Mouse (Mus musculus) heart, embryonic 11.5 days (tissue): ENCODE results near the gene Extl1. TPM values are rescaled to one million over a fixed set of nuclear protein-coding genes. Genes with fewer than 3 reads are reported as not detected.

ENCODE experiments used
- ATAC-seq: fragments of 200-750 bp; cut with Nextera tagmentation; replicated peaks from 2 replicates; pipeline ENCODE4 v1.8.0; 2017; ENCODE audit warnings: moderate library complexity; ENCODE audit not compliant: insufficient number of reproducible peaks, low FRiP score, low TSS enrichment
- H3K27ac ChIP-seq: fragments of 300-500 bp; sonication (generic); 2 replicates; pipeline ENCODE4 v1.5.1; 2014; ENCODE audit warnings: mild to moderate bottlenecking, low read depth, low read length
- H3K27me3 ChIP-seq: fragments of 300-500 bp; sonication (generic); 2 replicates; pipeline ENCODE4 v1.6.1; 2014; ENCODE audit warnings: mild to moderate bottlenecking, low read length, mixed read lengths; ENCODE audit not compliant: control insufficient read depth, insufficient read depth
- H3K36me3 ChIP-seq: fragments of 300-500 bp; sonication (generic); 2 replicates; pipeline ENCODE4 v1.6.1; 2014; ENCODE audit warnings: mild to moderate bottlenecking, low read length, moderate library complexity, mixed read lengths; ENCODE audit not compliant: control insufficient read depth, insufficient read depth
- H3K4me1 ChIP-seq: fragments of 300-500 bp; sonication (generic); 2 replicates; pipeline ENCODE4 v1.6.1; 2014; ENCODE audit warnings: low read length; ENCODE audit not compliant: control insufficient read depth, insufficient read depth
- H3K4me2 ChIP-seq: fragments of 300-500 bp; sonication (generic); 2 replicates; pipeline ENCODE4 v1.6.1; 2014; ENCODE audit warnings: mild to moderate bottlenecking, moderate library complexity
- H3K4me3 ChIP-seq: fragments of 300-500 bp; sonication (generic); 2 replicates; pipeline ENCODE4 v1.5.1; 2014; ENCODE audit warnings: low read depth, low read length
- H3K9ac ChIP-seq: fragments of 300-500 bp; sonication (generic); 2 replicates; pipeline ENCODE4 v1.6.1; 2014; ENCODE audit warnings: mild to moderate bottlenecking, low read depth, low read length, moderate library complexity
- H3K9me3 ChIP-seq: fragments of 300-500 bp; sonication (generic); replicated peaks from 2 replicates; pipeline ENCODE4 v1.6.1; 2016; ENCODE audit warnings: low read length; ENCODE audit not compliant: control insufficient read depth
- WGBS: fragments of 180-500 bp; shearing (Covaris S2); extraction: QIAGEN DNeasy Blood & Tissue Kit; methylation state at CpG from one replicate; pipeline ENCODE4 v1.1.7; 2014; ENCODE audit not compliant: insufficient replicate concordance; 5-methylcytosine and 5-hydroxymethylcytosine counted together
- polyA plus RNA-seq: library from polyadenylated mRNA; unstranded; fragments of >200 nt; fragmentation: Nextera tagmentation; extraction: Ambion mirVana; gene quantifications from 2 replicates; pipeline ENCODE4 v1.2.1, GENCODE M21; 2014

The Extl1 gene
- polyA plus RNA-seq, 1 experiment from 2014 or later: 2.0 TPM

DNA sequence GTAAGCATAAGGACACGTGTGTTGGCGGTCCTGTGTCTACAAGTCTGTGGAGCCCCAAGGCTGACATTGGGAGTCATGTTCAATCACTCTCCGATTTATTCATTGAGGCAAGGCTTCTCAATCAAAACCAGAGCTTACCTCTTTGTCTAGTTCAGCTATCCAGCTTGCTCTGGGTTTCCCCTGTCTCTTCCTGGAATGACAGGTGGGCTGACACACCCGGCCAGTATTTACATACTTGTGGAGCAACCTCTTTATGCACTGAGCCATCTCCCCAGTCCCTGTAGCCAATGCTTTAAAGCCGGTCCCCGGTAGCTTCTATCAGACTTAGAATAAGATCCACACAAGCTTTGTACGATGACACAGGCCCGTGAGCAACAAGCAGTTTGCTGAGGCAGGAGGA lies 4.1 kb downstream of the Extl1 start:
- H3K9me3 ChIP-seq: no peaks in the 10 kb centered on the region
- no peak overlapping the region for H3K9ac ChIP-seq
- no peak overlapping the region for H3K4me2 ChIP-seq
- no peak for ATAC-seq
- 82% methylated on average over 8 of the region's 8 CpGs for WGBS
- H3K36me3 ChIP-seq: no peaks in the 10 kb centered on the region
- no peaks in the 10 kb centered on the region for H3K27me3 ChIP-seq
- no peak overlapping the region for H3K4me3 ChIP-seq
- H3K27ac ChIP-seq: no peak overlapping the region
- H3K4me1 ChIP-seq: peaks cover 9% of the 10 kb centered on the region

GRCm38 (mm10) chr4:134378089-134378615 lies 5.5 kb downstream of the Extl1 start:
- no peak overlapping the region for H3K27ac ChIP-seq
- H3K4me2 ChIP-seq: no peak overlapping the region
- no peak overlapping the region for H3K9ac ChIP-seq

DNA sequence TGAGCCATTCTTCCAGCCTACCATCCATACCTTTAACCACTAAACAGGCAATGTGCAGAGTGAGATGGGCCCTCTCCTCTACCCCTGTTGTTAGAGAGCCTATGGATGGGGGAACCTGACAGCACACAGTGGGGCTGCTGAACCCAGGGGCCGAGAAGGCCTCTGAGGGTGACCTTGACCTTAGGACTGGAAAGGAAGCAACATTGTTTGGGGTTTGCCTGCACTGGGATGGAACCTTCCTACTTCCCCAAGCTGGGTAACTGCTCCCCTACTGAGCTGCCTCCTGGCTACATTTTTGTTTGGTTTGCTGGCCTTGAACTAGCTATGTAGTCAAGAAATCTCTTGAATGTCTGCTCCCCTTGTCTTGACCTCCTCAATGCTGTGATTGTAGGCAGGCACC lies 9.3 kb downstream of the Extl1 start:
- Histone ChIP-seq H3K36me3 (no peaks in the 10 kb centered on the region), H3K9ac (no peak overlapping the region), H3K27me3 (peaks cover 27% of the 10 kb centered on the region), H3K4me3 (no peak overlapping the region), H3K9me3 (no peaks in the 10 kb centered on the region), H3K27ac (no peak overlapping the region), H3K4me2 (no peak overlapping the region), H3K4me1 (peaks cover 25% of the 10 kb centered on the region)
- ATAC-seq: no peak
- 61% methylated on average over 1 of the region's 1 CpGs for WGBS

More at GRCm38 (mm10) chr4:134378089-134378615, 5.5 kb downstream of the Extl1 start:
- peaks cover 4% of the 10 kb centered on the region; the same call in 1 of the 2 replicates for H3K27me3 ChIP-seq
- WGBS: 30% methylated on average over 10 of the region's 10 CpGs
- H3K4me1 ChIP-seq: peaks cover 9% of the 10 kb centered on the region
- no peaks in the 10 kb centered on the region for H3K36me3 ChIP-seq
- ATAC-seq: no peak
- no peak overlapping the region for H3K4me3 ChIP-seq
- H3K9me3 ChIP-seq: no peaks in the 10 kb centered on the region

DNA sequence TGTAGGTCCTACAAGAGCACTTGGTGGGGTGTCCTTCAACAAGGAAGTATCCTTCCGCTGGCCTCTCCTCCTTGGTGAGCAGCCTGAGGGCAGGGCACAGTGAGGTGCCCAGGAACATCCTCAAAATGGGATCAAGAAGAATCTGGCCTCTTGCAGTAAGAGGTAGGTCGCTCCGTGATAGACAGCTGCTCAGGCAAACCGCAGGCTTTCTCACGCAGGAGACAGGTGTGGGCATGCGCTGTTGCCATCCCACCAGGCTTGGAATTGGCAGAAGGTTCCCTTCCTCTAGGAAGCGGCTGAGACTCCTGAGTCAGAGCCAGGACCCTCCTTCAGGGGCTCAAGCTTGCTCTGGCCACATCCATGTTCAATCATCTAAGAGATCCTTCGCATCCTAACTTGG lies 10.4 kb downstream of the Extl1 start:
- ATAC-seq: no peak
- WGBS: 70% methylated on average over 8 of the region's 8 CpGs

GRCm38 (mm10) chr4:134372294-134372747 lies 11.3 kb downstream of the Extl1 start:
- peak; percentile 47; the same call in 1 of the 2 replicates for ATAC-seq
- H3K27me3 ChIP-seq: peaks cover 29% of the 10 kb centered on the region
- no peaks in the 10 kb centered on the region for H3K36me3 ChIP-seq
- H3K9me3 ChIP-seq: no peaks in the 10 kb centered on the region
- H3K9ac ChIP-seq: 0 out of 2 replicates have a peak overlapping the region, but pooled peaks have one; percentile 39
- peaks cover 16% of the 10 kb centered on the region for H3K4me1 ChIP-seq
- no peak overlapping the region for H3K27ac ChIP-seq
- WGBS: under 1% methylated on average over 16 of the region's 16 CpGs
- peak overlapping the region; percentile 58 for H3K4me3 ChIP-seq
- H3K4me2 ChIP-seq: peak overlapping the region; percentile 95

More for the DNA sequence above, 10.4 kb downstream of the Extl1 start:
- H3K4me2 ChIP-seq: no peak overlapping the region
- no peak overlapping the region for H3K27ac ChIP-seq
- H3K27me3 ChIP-seq: peaks cover 27% of the 10 kb centered on the region
- no peaks in the 10 kb centered on the region for H3K9me3 ChIP-seq
- peaks cover 19% of the 10 kb centered on the region for H3K4me1 ChIP-seq
- H3K4me3 ChIP-seq: no peak overlapping the region
- H3K9ac ChIP-seq: no peak overlapping the region
- H3K36me3 ChIP-seq: no peaks in the 10 kb centered on the region

DNA sequence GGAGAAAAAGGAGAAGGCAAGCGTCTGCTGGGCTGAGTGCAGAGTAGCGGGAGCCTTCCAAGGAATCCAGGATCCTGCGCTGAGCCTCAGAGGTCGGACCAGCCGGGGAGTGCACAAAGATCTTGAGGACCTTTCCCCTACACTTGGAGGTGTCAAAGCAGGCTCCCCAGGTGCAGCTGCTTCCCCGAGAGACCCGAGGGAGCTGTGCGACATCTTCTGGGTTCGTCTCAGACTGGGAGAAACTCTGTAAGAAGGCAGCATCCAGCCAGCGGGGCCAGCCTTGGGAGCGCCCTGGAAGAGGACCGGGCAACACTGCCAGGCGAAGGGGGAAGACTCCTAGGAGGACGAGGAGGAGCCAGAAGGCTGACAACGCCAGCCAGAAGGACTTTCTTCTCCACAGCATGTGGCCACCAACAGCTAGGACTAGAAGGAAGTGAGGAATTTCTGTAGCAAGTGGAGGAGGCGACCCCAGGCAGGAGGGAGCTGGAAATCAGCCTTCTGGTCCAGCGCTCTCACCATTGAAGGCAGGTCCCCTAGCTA lies 12.3 kb downstream of the Extl1 start:
- Histone ChIP-seq H3K36me3 (no peaks in the 10 kb centered on the region), H3K27ac (no peak overlapping the region), H3K4me1 (peaks cover 16% of the 10 kb centered on the region), H3K4me2 (peak overlapping the region; percentile 95), H3K27me3 (peaks cover 29% of the 10 kb centered on the region), H3K4me3 (peak overlapping the region; percentile 58), H3K9me3 (no peaks in the 10 kb centered on the region), H3K9ac (peak overlapping the region; percentile 62)
- ATAC-seq: no peak
- under 1% methylated on average over 17 of the region's 17 CpGs for WGBS

DNA sequence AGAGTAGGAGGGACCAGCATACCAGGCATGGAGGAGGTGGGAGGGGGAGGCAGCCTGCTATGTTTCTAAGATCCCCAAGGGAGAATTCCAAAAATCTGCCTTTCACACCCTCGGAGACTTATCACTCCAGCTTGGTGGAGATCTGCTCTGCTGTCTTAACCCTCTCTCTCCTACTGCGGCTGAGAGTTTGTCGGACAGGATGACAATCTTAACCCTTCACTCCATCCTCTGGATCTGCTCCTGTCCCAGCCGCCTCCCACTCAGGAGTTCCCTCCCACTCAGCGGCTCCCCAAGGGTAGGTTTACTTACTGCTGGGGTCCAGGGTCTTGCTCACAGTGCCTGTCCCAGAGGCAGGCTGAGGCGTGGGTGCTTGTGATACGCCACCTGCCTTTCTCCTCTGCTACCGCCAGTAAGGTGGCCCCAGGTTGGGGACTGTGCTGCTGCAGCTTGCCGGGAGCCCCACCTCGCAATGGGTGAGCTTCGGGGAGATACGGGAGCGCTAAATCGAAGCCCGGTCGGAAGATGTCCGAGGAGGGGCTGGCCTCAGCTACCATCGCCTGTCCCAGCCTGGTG lies 12.9 kb downstream of the Extl1 start:
- Histone ChIP-seq H3K4me2 (peak overlapping the region; percentile 95), H3K9me3 (no peaks in the 10 kb centered on the region), H3K36me3 (no peaks in the 10 kb centered on the region), H3K27me3 (peaks cover 33% of the 10 kb centered on the region), H3K9ac (peak overlapping the region; percentile 62), H3K27ac (no peak overlapping the region), H3K4me1 (peaks cover 16% of the 10 kb centered on the region), H3K4me3 (peak overlapping the region; percentile 58)
- under 1% methylated on average over 18 of the region's 18 CpGs for WGBS
- no peak for ATAC-seq

GRCm38 (mm10) chr4:134365280-134365679 lies 18.4 kb downstream of the Extl1 start:
- Histone ChIP-seq H3K27me3 (peaks cover 9% of the 10 kb centered on the region; the same call in 1 of the 2 replicates), H3K27ac (no peak overlapping the region), H3K36me3 (no peaks in the 10 kb centered on the region), H3K4me3 (no peak overlapping the region), H3K4me2 (no peak overlapping the region), H3K9ac (peak overlapping the region; percentile 16; the same call in 1 of the 2 replicates), H3K9me3 (no peaks in the 10 kb centered on the region), H3K4me1 (peaks cover 4% of the 10 kb centered on the region; the same call in 1 of the 2 replicates)
- ATAC-seq: no peak
- WGBS: 46% methylated on average over 5 of the region's 5 CpGs
